Mouse (Mus musculus) E14TG2a.4 (cell line): Measurements from ENCODE around the gene Nemp1.

Source experiments
- CTCF ChIP-seq: conservative IDR thresholded peaks from 2 replicates; pipeline ENCODE4 v1.5.1; 2014; ENCODE audit warnings: low read length
- NANOG ChIP-seq: IDR thresholded peaks from 2 replicates; pipeline ENCODE4 v1.6.1; 2014; ENCODE audit warnings: borderline replicate concordance, low read length, mixed read lengths
- POU5F1 ChIP-seq: IDR thresholded peaks from 2 replicates; pipeline ENCODE4 v1.6.1; 2014; ENCODE audit warnings: low read length, borderline replicate concordance

DNA sequence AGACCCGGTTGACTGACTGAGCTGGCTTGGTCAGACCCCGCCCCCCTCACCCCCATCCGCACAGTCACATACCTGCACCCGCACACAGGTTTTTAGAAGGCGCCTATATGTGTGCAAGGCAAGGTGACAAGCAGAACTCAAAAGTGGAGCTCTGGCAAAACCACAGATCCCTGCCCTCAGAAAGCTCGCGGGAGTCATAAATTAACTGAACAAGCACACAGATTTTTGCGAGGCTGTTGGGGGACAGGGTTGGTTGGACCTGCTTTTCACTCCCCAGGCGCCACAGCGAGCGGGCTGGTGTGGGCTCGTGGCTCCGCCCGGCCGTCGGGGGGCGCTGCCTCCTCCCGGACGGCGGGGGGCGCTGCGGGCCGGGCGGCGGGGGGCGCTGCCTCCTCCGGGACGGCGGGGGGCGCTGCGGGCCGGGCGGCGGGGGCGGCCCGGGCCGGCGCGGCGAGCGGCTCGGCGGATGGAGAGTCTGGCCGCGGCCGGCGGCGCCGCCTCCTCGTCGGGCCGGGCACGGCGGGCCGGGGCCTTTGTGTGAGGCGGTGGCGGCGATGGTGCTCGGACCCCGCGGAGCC is 72.5 kb downstream of the Nemp1 start, which contains the start of gene Zbtb39:
- TF ChIP-seq CTCF: no peak
- TF ChIP-seq POU5F1: no peak
- no peak for TF ChIP-seq NANOG
